Mouse (Mus musculus) gastrocnemius, adult 2 months (tissue): ENCODE measurements around the gene Rell1. TPM values are rescaled to one million over a fixed set of nuclear protein-coding genes. Genes with fewer than 3 reads are reported as not detected.

Source experiments
- DNase-seq: peaks from one replicate; pipeline ENCODE4 v3.0.0; 2022
- H3K27ac ChIP-seq: fragments of 200-600 bp; 2 replicates; pipeline ENCODE4 v1.8.1; 2022; ENCODE audit warnings: mild to moderate bottlenecking
- H3K4me3 ChIP-seq: fragments of 200-600 bp; 2 replicates; pipeline ENCODE4 v1.8.1; 2022; ENCODE audit warnings: mild to moderate bottlenecking, moderate library complexity
- CTCF ChIP-seq: fragments of 200-600 bp; IDR thresholded peaks from 2 replicates; pipeline ENCODE4 v1.8.1; 2022; ENCODE audit warnings: antibody characterized with exemption, mild to moderate bottlenecking, moderate library complexity
- intact Hi-C: fragments of 180-260 bp; cut with DNase I; formaldehyde crosslinking; loops from one replicate; pipeline ENCODE4 v1.15.1; 2025
- total RNA-seq, 2 experiments: library from RNA; stranded (reverse); gene quantifications; 2 replicates each; pipeline ENCODE4 v1.2.3; 2021

Rell1 gene
- total RNA-seq, 2 experiments from 2014 or later = 8.0 to 12.5 TPM

GRCm38 (mm10) chr5:63876081-63876480 is 92.6 kb downstream of the Rell1 start:
- no peak for TF ChIP-seq CTCF
- Histone ChIP-seq H3K27ac (no peak overlapping the region), H3K4me3 (no peak overlapping the region)
- intact Hi-C loops = no loop called here
- DNase-seq = no peak

- intact Hi-C loops = no loop called here
- no peak for DNase-seq
- TF ChIP-seq CTCF = no peak
- H3K4me3 ChIP-seq = no peak overlapping the region
- no peak overlapping the region for H3K27ac ChIP-seq
These were observed 93.8 kb downstream of the Rell1 start for GRCm38 (mm10) chr5:63874880-63875279.

GRCm38 (mm10) chr5:63872176-63872932 is 96.3 kb downstream of the Rell1 start:
- no peak for DNase-seq
- Histone ChIP-seq H3K4me3 (no peak overlapping the region), H3K27ac (no peak overlapping the region)
- no peak for TF ChIP-seq CTCF
- intact Hi-C loops = no loop called here

GRCm38 (mm10) chr5:63867421-63867820 is 101.3 kb downstream of the Rell1 start:
- H3K4me3 ChIP-seq = no peak overlapping the region
- no peak for TF ChIP-seq CTCF
- H3K27ac ChIP-seq = no peak overlapping the region
- intact Hi-C loops = no loop called here
- DNase-seq = no peak

- no peak for TF ChIP-seq CTCF
- Histone ChIP-seq H3K27ac (no peak overlapping the region), H3K4me3 (no peak overlapping the region)
- no peak for DNase-seq
- intact Hi-C loops = no loop called here
These were observed 109.8 kb downstream of the Rell1 start for GRCm38 (mm10) chr5:63858901-63859300.

Other genes starting within 250 kb of the Rell1 start
- gene 0610040J01Rik, start 156.5 kb downstream of the Rell1 start, total RNA-seq = 10 to 100 TPM in 1 of 2 experiments, 1 to 10 TPM in 1; 5.6 to 11.4 TPM
- 1 to 10 TPM; 1.8 to 2.9 TPM for gene Pgm2, start 124.1 kb upstream of the Rell1 start, total RNA-seq
- gene Tbc1d1, start 187.4 kb upstream of the Rell1 start, total RNA-seq = 10 to 100 TPM; 46.4 to 46.9 TPM